Mouse (Mus musculus): ENCODE measurements around the gene Zfp941. TPM values are rescaled to one million over a fixed set of nuclear protein-coding genes. Genes with fewer than 3 reads are reported as not detected.

The Zfp941 gene
- total RNA-seq (2023), result not detected

GRCm38 (mm10) chr7:140821653-140822329, at the start of gene Zfp941:
Gene Zfp941, minus strand, starts transcription at chr7:140822178.

GRCm38 (mm10) chr7:140857550-140858505, 35.9 kb upstream of the Zfp941 start, which contains the start of gene Bet1l:
Gene Bet1l, minus strand, starts transcription at chr7:140857577.

GRCm38 (mm10) chr7:140856785-140857549, 35.0 kb upstream of the Zfp941 start, which contains the start of gene Ric8a:
Gene Ric8a, plus strand, starts transcription at chr7:140856957.

GRCm38 (mm10) chr7:140855860-140856784, 34.1 kb upstream of the Zfp941 start, which contains the start of gene Gm45785:
Gene Gm45785, minus strand, starts transcription at chr7:140856331.

GRCm38 (mm10) chr7:140847755-140848580, 26.0 kb upstream of the Zfp941 start, which contains the start of gene Odf3:
Gene Odf3, plus strand, starts transcription at chr7:140847805.

GRCm38 (mm10) chr7:140844905-140845665, 23.1 kb upstream of the Zfp941 start, which contains the start of gene Scgb1c1:
Gene Scgb1c1, plus strand, starts transcription at chr7:140845547.

GRCm38 (mm10) chr7:140834968-140835757, 13.2 kb upstream of the Zfp941 start, which contains the start of gene Urah:
Gene Urah, plus strand, starts transcription at chr7:140835018.

GRCm38 (mm10) chr7:140787406-140788052, 34.4 kb downstream of the Zfp941 start, which contains the start of gene Syce1:
Gene Syce1, minus strand, starts transcription at chr7:140787852.

GRCm38 (mm10) chr7:140763447-140764020, 58.4 kb downstream of the Zfp941 start, which contains the start of gene Cyp2e1:
Gene Cyp2e1, plus strand, starts transcription at chr7:140763739.

Other genes with a start within 250 kb of the Zfp941 start
- gene Olfr46, start 220.9 kb downstream of the Zfp941 start, total RNA-seq (2023), result not detected
- gene Olfr61, start 193.2 kb downstream of the Zfp941 start, total RNA-seq (2023), result not detected
- gene Olfr53, start 175.7 kb downstream of the Zfp941 start, total RNA-seq (2023), result not detected
- not detected for gene Olfr539, start 162.2 kb downstream of the Zfp941 start, total RNA-seq (2023)
- gene Olfr45, start 140.2 kb downstream of the Zfp941 start, total RNA-seq (2023), result not detected
- gene Olfr541, start 124.9 kb downstream of the Zfp941 start, total RNA-seq (2023), result not detected
- gene Cyp2e1, start 58.4 kb downstream of the Zfp941 start, total RNA-seq (2023), result not detected
- gene Syce1, start 34.3 kb downstream of the Zfp941 start, total RNA-seq (2023), result not detected
- not detected for gene Urah, start 12.8 kb upstream of the Zfp941 start, total RNA-seq (2023)
- gene Scgb1c1, start 23.4 kb upstream of the Zfp941 start, total RNA-seq (2023), result not detected
- gene Odf3, start 25.6 kb upstream of the Zfp941 start, total RNA-seq (2023), result not detected
- not detected for gene Gm45785, start 34.2 kb upstream of the Zfp941 start, total RNA-seq (2023)
- 101 TPM for gene Ric8a, start 34.8 kb upstream of the Zfp941 start, total RNA-seq (2023)
- gene Bet1l, start 35.4 kb upstream of the Zfp941 start, total RNA-seq (2023), result 32.4 TPM
- gene Psmd13, start 59.8 kb upstream of the Zfp941 start, total RNA-seq (2023), result 67.4 TPM
- gene Sirt3, start 60.1 kb upstream of the Zfp941 start, total RNA-seq (2023), result 6.3 TPM
- not detected for gene Cox8b, start 78.3 kb upstream of the Zfp941 start, total RNA-seq (2023)
- not detected for gene Nlrp6, start 98.7 kb upstream of the Zfp941 start, total RNA-seq (2023)
- gene Pgghg, start 119.2 kb upstream of the Zfp941 start, total RNA-seq (2023), result 12.4 TPM
- not detected for gene Ifitm5, start 128.1 kb upstream of the Zfp941 start, total RNA-seq (2023)
- gene Gm45717, start 133.8 kb upstream of the Zfp941 start, total RNA-seq (2023), result not detected
- gene Ifitm2, start 133.8 kb upstream of the Zfp941 start, total RNA-seq (2023), result 12.7 TPM
- gene Ifitm1, start 145.0 kb upstream of the Zfp941 start, total RNA-seq (2023), result not detected
- gene Ifitm3, start 188.6 kb upstream of the Zfp941 start, total RNA-seq (2023), result 6.7 TPM
- gene Ifitm6, start 195.7 kb upstream of the Zfp941 start, total RNA-seq (2023), result 1.6 TPM
- gene Gm17387, start 207.0 kb upstream of the Zfp941 start, total RNA-seq (2023), result not detected
- gene B4galnt4, start 238.9 kb upstream of the Zfp941 start, total RNA-seq (2023), result 1.4 TPM